Mouse (Mus musculus) liver, embryonic 11.5 days (tissue): Measurements from ENCODE around the gene Lysmd3. TPM values are rescaled to one million over a fixed set of nuclear protein-coding genes. Genes with fewer than 3 reads are reported as not detected.

Experiments
- ATAC-seq: fragments of 200-750 bp; cut with Nextera tagmentation; replicated peaks from 2 replicates; pipeline ENCODE4 v1.8.0; 2017; ENCODE audit warnings: moderate number of reproducible peaks, mild to moderate bottlenecking, moderate TSS enrichment, moderate library complexity; ENCODE audit not compliant: low FRiP score
- DNase-seq: peaks from one replicate; pipeline ENCODE4 v3.0.0-alpha.2; 2017; ENCODE audit warnings: low spot score
- H3K27ac ChIP-seq: fragments of 300-500 bp; sonication (generic); 2 replicates; pipeline ENCODE4 v1.5.1; 2014; ENCODE audit warnings: mild to moderate bottlenecking, low read depth, low read length, control low read depth
- H3K27me3 ChIP-seq: fragments of 300-500 bp; sonication (generic); replicated peaks from 2 replicates; pipeline ENCODE4 v1.6.1; 2014; ENCODE audit warnings: low read length, mixed read lengths; ENCODE audit not compliant: control insufficient read depth, insufficient read depth
- H3K36me3 ChIP-seq: fragments of 300-500 bp; sonication (generic); 2 replicates; pipeline ENCODE4 v1.6.1; 2014; ENCODE audit warnings: mild to moderate bottlenecking, low read length, moderate library complexity, mixed read lengths; ENCODE audit not compliant: control insufficient read depth, insufficient read depth
- H3K4me1 ChIP-seq: fragments of 300-500 bp; sonication (generic); replicated peaks from 2 replicates; pipeline ENCODE4 v1.6.1; 2014; ENCODE audit warnings: low read length, mixed read lengths; ENCODE audit not compliant: control insufficient read depth, insufficient read depth
- H3K4me2 ChIP-seq: fragments of 300-500 bp; sonication (generic); 2 replicates; pipeline ENCODE4 v1.6.1; 2014; ENCODE audit warnings: mild to moderate bottlenecking, control low read depth, moderate library complexity
- H3K4me3 ChIP-seq: fragments of 300-500 bp; sonication (generic); 2 replicates; pipeline ENCODE4 v1.5.1; 2014; ENCODE audit warnings: low read depth, low read length, control low read depth
- H3K9ac ChIP-seq: fragments of 300-500 bp; sonication (generic); 2 replicates; pipeline ENCODE4 v1.6.1; 2014; ENCODE audit warnings: low read depth, low read length, control low read depth
- H3K9me3 ChIP-seq: fragments of 300-500 bp; sonication (generic); 2 replicates; pipeline ENCODE4 v1.6.1; 2016; ENCODE audit warnings: low read length, inconsistent platforms, mixed read lengths; ENCODE audit not compliant: control insufficient read depth
- WGBS: fragments of 180-500 bp; shearing (Covaris S2); extraction: QIAGEN DNeasy Blood & Tissue Kit; methylation state at CpG from one replicate; pipeline ENCODE4 v1.1.7; 2014; 5-methylcytosine and 5-hydroxymethylcytosine counted together
- polyA plus RNA-seq: library from polyadenylated mRNA; unstranded; fragments of >200 nt; fragmentation: Nextera tagmentation; extraction: Ambion mirVana; gene quantifications from 2 replicates; pipeline ENCODE4 v1.2.1, GENCODE M21; 2014

Lysmd3 gene
- polyA plus RNA-seq, 1 experiment from 2014 or later = 22.4 TPM

- no peak for DNase-seq
- no peak; the same call in 1 of the 2 replicates for ATAC-seq
- H3K36me3 ChIP-seq = no peaks in the 10 kb centered on the region
- peak overlapping the region; percentile 85 for H3K4me3 ChIP-seq
- H3K9me3 ChIP-seq = no peaks in the 10 kb centered on the region
- H3K27ac ChIP-seq = peak overlapping the region; percentile 94
- H3K27me3 ChIP-seq = no peaks in the 10 kb centered on the region
- WGBS = 12% methylated on average over 21 of the region's 21 CpGs
- H3K9ac ChIP-seq = peak overlapping the region; percentile 87
- H3K4me1 ChIP-seq = peaks cover 15% of the 10 kb centered on the region
- peak overlapping the region; percentile 90 for H3K4me2 ChIP-seq
Observed at GRCm38 (mm10) chr13:81658053-81658752, 740 bp downstream of the Lysmd3 start.

GRCm38 (mm10) chr13:81663566-81664330 lies 6.3 kb downstream of the Lysmd3 start:
- 84% methylated on average over 12 of the region's 12 CpGs for WGBS
- H3K4me1 ChIP-seq = peaks cover 8% of the 10 kb centered on the region
- H3K4me2 ChIP-seq = no peak overlapping the region
- ATAC-seq = peak; percentile 90
- H3K36me3 ChIP-seq = peaks cover 8% of the 10 kb centered on the region; the same call in 1 of the 2 replicates
- H3K9me3 ChIP-seq = no peaks in the 10 kb centered on the region
- no peak overlapping the region for H3K9ac ChIP-seq
- no peak for DNase-seq
- no peaks in the 10 kb centered on the region for H3K27me3 ChIP-seq
- H3K27ac ChIP-seq = no peak overlapping the region
- H3K4me3 ChIP-seq = no peak overlapping the region

- Histone ChIP-seq H3K36me3 (peaks cover 10% of the 10 kb centered on the region; the same call in 1 of the 2 replicates), H3K4me3 (no peak overlapping the region), H3K27me3 (no peaks in the 10 kb centered on the region), H3K4me2 (no peak overlapping the region), H3K27ac (no peak overlapping the region), H3K9me3 (no peaks in the 10 kb centered on the region), H3K4me1 (peaks cover 6% of the 10 kb centered on the region; the same call in 1 of the 2 replicates), H3K9ac (no peak overlapping the region)
- DNase-seq = no peak
- ATAC-seq = 0 out of 2 replicates have a peak, but pooled peaks have one; percentile 18
- WGBS = 88% methylated on average over 5 of the region's 5 CpGs
Observed at GRCm38 (mm10) chr13:81664331-81664698, 6.9 kb downstream of the Lysmd3 start.

- Histone ChIP-seq H3K4me3 (no peak overlapping the region), H3K4me1 (peaks cover 6% of the 10 kb centered on the region; the same call in 1 of the 2 replicates), H3K27me3 (no peaks in the 10 kb centered on the region), H3K4me2 (no peak overlapping the region), H3K9me3 (no peaks in the 10 kb centered on the region), H3K27ac (no peak overlapping the region), H3K36me3 (peaks cover 13% of the 10 kb centered on the region; the same call in 1 of the 2 replicates), H3K9ac (no peak overlapping the region)
- WGBS = 88% methylated on average over 5 of the region's 5 CpGs
- no peak for DNase-seq
- no peak for ATAC-seq
Observed at GRCm38 (mm10) chr13:81667713-81668112, 10.2 kb downstream of the Lysmd3 start.

GRCm38 (mm10) chr13:81675333-81675732 lies 17.9 kb downstream of the Lysmd3 start:
- no peak overlapping the region for H3K27ac ChIP-seq
- no peak overlapping the region for H3K4me2 ChIP-seq
- 85% methylated on average over 8 of the region's 8 CpGs for WGBS
- H3K9me3 ChIP-seq = no peaks in the 10 kb centered on the region
- no peaks in the 10 kb centered on the region for H3K27me3 ChIP-seq
- no peak overlapping the region for H3K4me3 ChIP-seq
- H3K9ac ChIP-seq = no peak overlapping the region
- H3K36me3 ChIP-seq = peaks cover 13% of the 10 kb centered on the region
- ATAC-seq (no peak), DNase-seq (no peak)
- no peaks in the 10 kb centered on the region for H3K4me1 ChIP-seq

- Histone ChIP-seq H3K4me1 (no peaks in the 10 kb centered on the region), H3K36me3 (peaks cover under 1% of the 10 kb centered on the region; the same call in 1 of the 2 replicates), H3K4me2 (no peak overlapping the region), H3K27me3 (no peaks in the 10 kb centered on the region), H3K9me3 (no peaks in the 10 kb centered on the region), H3K4me3 (no peak overlapping the region), H3K9ac (no peak overlapping the region), H3K27ac (no peak overlapping the region)
- 95% methylated on average over 3 of the region's 3 CpGs for WGBS
- ATAC-seq = peak; percentile 57
- no peak for DNase-seq
Observed at GRCm38 (mm10) chr13:81683107-81683506, 25.6 kb downstream of the Lysmd3 start.

- no peaks in the 10 kb centered on the region for H3K9me3 ChIP-seq
- no peak overlapping the region for H3K4me2 ChIP-seq
- ATAC-seq (no peak), DNase-seq (no peak)
- WGBS = 79% methylated on average over 5 of the region's 5 CpGs
- no peak overlapping the region for H3K4me3 ChIP-seq
- H3K27me3 ChIP-seq = no peaks in the 10 kb centered on the region
- no peaks in the 10 kb centered on the region for H3K4me1 ChIP-seq
- H3K27ac ChIP-seq = no peak overlapping the region
- no peak overlapping the region for H3K9ac ChIP-seq
- peaks cover 6% of the 10 kb centered on the region; the same call in 1 of the 2 replicates for H3K36me3 ChIP-seq
Observed at GRCm38 (mm10) chr13:81684258-81684657, 26.8 kb downstream of the Lysmd3 start.

- peaks cover 5% of the 10 kb centered on the region for H3K4me1 ChIP-seq
- no peaks in the 10 kb centered on the region for H3K27me3 ChIP-seq
- no peak overlapping the region for H3K4me3 ChIP-seq
- 77% methylated on average over 3 of the region's 3 CpGs for WGBS
- H3K27ac ChIP-seq = no peak overlapping the region
- H3K9me3 ChIP-seq = no peaks in the 10 kb centered on the region
- H3K9ac ChIP-seq = no peak overlapping the region
- DNase-seq (no peak), ATAC-seq (no peak)
- H3K36me3 ChIP-seq = peaks cover 8% of the 10 kb centered on the region; the same call in 1 of the 2 replicates
- H3K4me2 ChIP-seq = no peak overlapping the region
Observed at GRCm38 (mm10) chr13:81684884-81685283, 27.4 kb downstream of the Lysmd3 start.
